Mouse (Mus musculus) brown adipose tissue, adult 24 weeks (tissue): Measurements from ENCODE around the gene Gm7694. TPM values are rescaled to one million over a fixed set of nuclear protein-coding genes. Genes with fewer than 3 reads are reported as not detected.

Experiments used
- polyA plus RNA-seq: library from polyadenylated mRNA; stranded (reverse); fragments of >200 nt; gene quantifications from 2 replicates; pipeline ENCODE4 v1.2.4, GENCODE M21; 2012; ENCODE audit not compliant: missing spikeins, insufficient read depth, insufficient read length

Gene Gm7694
- polyA plus RNA-seq, 1 experiment = 0.79 TPM

Other genes with a start within 250 kb of the Gm7694 start
- gene Ddr2, start 195.6 kb downstream of the Gm7694 start, polyA plus RNA-seq = 10.9 and 15.5 TPM in 2 replicates
- gene Uap1, start 131.4 kb downstream of the Gm7694 start, polyA plus RNA-seq = 54.8 and 58.0 TPM in 2 replicates
- gene Uhmk1, start 90.9 kb downstream of the Gm7694 start, polyA plus RNA-seq = 32.6 and 42.6 TPM in 2 replicates
- not detected in 2 replicates for gene Sh2d1b2, start 73.6 kb downstream of the Gm7694 start, polyA plus RNA-seq
- not detected in 2 replicates for gene Sh2d1b1, start 29.0 kb downstream of the Gm7694 start, polyA plus RNA-seq
- not detected in 2 replicates for gene Spata46, start 2.5 kb upstream of the Gm7694 start, polyA plus RNA-seq